Mouse (Mus musculus) ES-Bruce4 (cell line): ENCODE results near the gene Kmt2c. TPM values are rescaled to one million over a fixed set of nuclear protein-coding genes. Genes with fewer than 3 reads are reported as not detected.

Experiments used
- H3K27ac ChIP-seq: 2 replicates; pipeline ENCODE4 v1.5.1; 2012; ENCODE audit warnings: low read length, inconsistent platforms; ENCODE audit not compliant: insufficient read depth
- H3K27me3 ChIP-seq: 2 replicates; pipeline ENCODE4 v1.6.1; 2012; ENCODE audit warnings: mild to moderate bottlenecking, low read length, inconsistent platforms; ENCODE audit not compliant: control insufficient read depth, poor library complexity, insufficient read depth, severe bottlenecking
- H3K36me3 ChIP-seq: 2 replicates; pipeline ENCODE4 v1.6.1; 2012; ENCODE audit warnings: inconsistent platforms, mild to moderate bottlenecking, low read length, moderate library complexity; ENCODE audit not compliant: control insufficient read depth, poor library complexity, insufficient read depth, severe bottlenecking
- H3K4me1 ChIP-seq: one replicate; pipeline ENCODE4 v1.8.1; 2011; ENCODE audit warnings: low read length; ENCODE audit not compliant: control insufficient read depth, insufficient read depth
- H3K4me3 ChIP-seq: 2 replicates; pipeline ENCODE4 v1.5.1; 2011; ENCODE audit warnings: low read depth, mild to moderate bottlenecking, low read length
- H3K9ac ChIP-seq: 2 replicates; pipeline ENCODE4 v1.6.1; 2012; ENCODE audit warnings: low read depth, mild to moderate bottlenecking, inconsistent platforms; ENCODE audit not compliant: poor library complexity, severe bottlenecking
- H3K9me3 ChIP-seq: replicated peaks from 2 replicates; pipeline ENCODE4 v1.6.1; 2012; ENCODE audit warnings: mild to moderate bottlenecking, low read length, inconsistent platforms; ENCODE audit not compliant: control insufficient read depth, poor library complexity, insufficient read depth, severe bottlenecking
- CTCF ChIP-seq: IDR thresholded peaks from one replicate; pipeline ENCODE4 v1.8.1; 2011; ENCODE audit warnings: low read depth, low read length
- EP300 ChIP-seq: IDR thresholded peaks from 2 replicates; pipeline ENCODE4 v1.6.1; 2011; ENCODE audit warnings: low read depth, low read length; ENCODE audit not compliant: insufficient read depth
- POLR2A ChIP-seq: IDR thresholded peaks from one replicate; pipeline ENCODE4 v1.8.1; 2011; ENCODE audit warnings: low read length; ENCODE audit not compliant: insufficient read depth
- polyA plus RNA-seq: library from polyadenylated mRNA; stranded (reverse); fragments of >200 nt; gene quantifications from 2 replicates; pipeline ENCODE4 v1.2.4, GENCODE M21; 2011; ENCODE audit warnings: low read depth; ENCODE audit not compliant: missing spikeins, insufficient read depth, insufficient read length

Gene Kmt2c
- polyA plus RNA-seq, 1 experiment, result 27.1 TPM

DNA sequence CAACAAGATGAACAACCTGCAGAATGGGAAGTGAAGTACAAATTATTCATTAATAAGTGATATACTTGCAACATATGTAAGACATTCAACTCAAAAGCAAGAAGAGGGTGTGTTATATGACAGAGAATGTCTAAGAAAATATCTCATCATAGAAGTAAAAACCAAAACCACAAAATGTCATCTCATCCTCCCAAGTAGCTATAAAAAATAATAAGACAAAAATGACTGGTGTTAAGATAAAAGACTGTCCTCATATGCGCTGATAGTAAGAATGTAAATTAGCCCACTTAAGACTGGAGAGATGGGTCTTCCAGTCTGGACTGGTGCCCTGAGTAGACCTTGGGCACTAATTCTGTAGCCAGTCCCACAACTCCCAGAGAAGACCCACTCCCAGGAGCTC lies 61.1 kb downstream of the Kmt2c start:
- Histone ChIP-seq H3K36me3 (no peaks in the 10 kb centered on the region), H3K9me3 (peaks cover 10% of the 10 kb centered on the region), H3K4me1 (no peaks in the 10 kb centered on the region), H3K27me3 (no peaks in the 10 kb centered on the region), H3K4me3 (no peak overlapping the region), H3K9ac (no peak overlapping the region), H3K27ac (no peak overlapping the region)
- TF ChIP-seq CTCF (no peak), EP300 (no peak), POLR2A (no peak)

DNA sequence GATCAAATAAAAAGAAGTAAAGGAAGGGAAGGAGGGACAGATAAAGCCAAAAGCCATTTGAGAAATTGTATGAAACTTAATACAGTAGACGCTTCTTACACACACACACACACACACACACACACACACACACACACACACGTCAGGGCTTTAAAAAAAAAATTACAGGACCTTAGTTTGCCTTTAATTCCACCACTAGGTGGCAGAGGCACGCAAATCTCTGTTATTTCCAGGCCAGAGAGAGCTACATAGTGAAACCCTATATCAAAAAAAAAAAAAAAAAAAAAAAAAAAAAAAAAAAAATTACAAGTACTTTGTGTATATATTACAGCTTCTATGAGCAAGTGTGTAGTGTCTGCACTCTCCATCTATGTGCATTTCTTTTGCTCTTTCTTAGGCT lies 62.5 kb downstream of the Kmt2c start:
- H3K9ac ChIP-seq, result no peak overlapping the region
- no peak overlapping the region for H3K4me3 ChIP-seq
- H3K9me3 ChIP-seq, result peaks cover 10% of the 10 kb centered on the region
- TF ChIP-seq EP300 (no peak), POLR2A (no peak), CTCF (no peak)
- no peaks in the 10 kb centered on the region for H3K36me3 ChIP-seq
- no peaks in the 10 kb centered on the region for H3K4me1 ChIP-seq
- no peak overlapping the region for H3K27ac ChIP-seq
- no peaks in the 10 kb centered on the region for H3K27me3 ChIP-seq

DNA sequence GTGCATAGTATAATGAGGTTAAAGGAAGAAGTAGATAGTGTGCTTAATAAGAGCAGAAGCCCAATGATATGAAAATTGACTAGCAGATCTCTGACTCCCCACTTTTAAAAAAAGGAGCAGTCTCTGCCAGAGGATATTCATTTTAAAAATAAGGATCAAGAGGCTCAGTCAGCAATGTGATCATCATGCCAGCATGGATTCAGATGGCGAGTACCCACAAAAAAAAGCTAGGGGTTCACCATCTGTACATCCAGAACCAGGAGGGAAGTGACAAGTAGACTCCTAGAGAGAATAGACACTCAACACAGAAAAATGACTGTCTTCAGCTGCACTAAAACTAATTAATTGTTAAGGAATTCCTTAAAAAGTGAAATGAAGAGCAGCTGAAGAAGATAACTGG lies 76.0 kb downstream of the Kmt2c start:
- Histone ChIP-seq H3K27ac (no peak overlapping the region), H3K27me3 (no peaks in the 10 kb centered on the region), H3K9me3 (no peaks in the 10 kb centered on the region), H3K9ac (no peak overlapping the region), H3K4me1 (no peaks in the 10 kb centered on the region), H3K36me3 (no peaks in the 10 kb centered on the region), H3K4me3 (no peak overlapping the region)
- TF ChIP-seq EP300, result no peak
- no peak for TF ChIP-seq CTCF
- no peak for TF ChIP-seq POLR2A

DNA sequence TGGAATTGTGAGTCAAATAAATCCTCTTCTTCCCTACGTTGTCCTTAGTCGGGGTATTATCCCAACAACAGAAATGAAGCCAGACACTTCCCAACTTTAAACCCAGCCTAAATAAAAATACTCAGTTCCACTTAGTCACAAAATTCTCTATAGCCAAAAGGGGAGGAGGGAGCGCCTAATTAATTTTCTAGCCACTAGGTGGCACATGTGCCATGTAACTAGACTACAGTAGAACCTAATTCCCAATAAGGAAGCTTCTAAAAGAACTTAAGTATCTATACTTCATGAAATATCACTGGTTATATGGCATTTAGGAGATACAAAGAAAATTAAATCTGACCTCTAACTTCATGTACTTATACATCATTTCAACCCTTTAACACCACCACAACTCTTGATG lies 78.0 kb downstream of the Kmt2c start:
- H3K27ac ChIP-seq, result no peak overlapping the region
- TF ChIP-seq POLR2A, result no peak
- H3K27me3 ChIP-seq, result no peaks in the 10 kb centered on the region
- no peaks in the 10 kb centered on the region for H3K9me3 ChIP-seq
- no peak overlapping the region for H3K4me3 ChIP-seq
- no peaks in the 10 kb centered on the region for H3K36me3 ChIP-seq
- H3K9ac ChIP-seq, result no peak overlapping the region
- H3K4me1 ChIP-seq, result no peaks in the 10 kb centered on the region

DNA sequence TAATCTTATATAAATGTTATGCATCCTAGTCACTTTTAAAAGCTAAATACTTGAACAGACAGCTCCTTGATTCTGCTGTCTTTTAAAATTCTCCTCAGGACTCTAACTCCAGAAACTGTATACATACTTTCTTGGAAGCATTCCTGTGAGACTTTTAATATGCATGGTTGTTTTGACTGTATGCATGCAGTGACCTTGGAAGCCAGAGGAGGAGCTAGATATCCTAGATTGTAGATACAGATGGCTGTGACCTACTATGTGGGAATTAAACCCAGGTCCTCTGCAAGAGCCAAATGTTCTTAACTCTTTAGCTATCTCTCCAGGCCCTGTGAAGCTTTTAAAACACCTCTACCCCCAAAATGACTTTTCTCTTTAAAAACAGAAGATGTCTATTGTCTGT lies 83.2 kb downstream of the Kmt2c start:
- Histone ChIP-seq H3K9ac (no peak overlapping the region), H3K9me3 (no peaks in the 10 kb centered on the region), H3K4me1 (no peaks in the 10 kb centered on the region), H3K27me3 (no peaks in the 10 kb centered on the region), H3K4me3 (no peak overlapping the region), H3K27ac (no peak overlapping the region), H3K36me3 (no peaks in the 10 kb centered on the region)
- TF ChIP-seq POLR2A (no peak), CTCF (no peak), EP300 (no peak)

DNA sequence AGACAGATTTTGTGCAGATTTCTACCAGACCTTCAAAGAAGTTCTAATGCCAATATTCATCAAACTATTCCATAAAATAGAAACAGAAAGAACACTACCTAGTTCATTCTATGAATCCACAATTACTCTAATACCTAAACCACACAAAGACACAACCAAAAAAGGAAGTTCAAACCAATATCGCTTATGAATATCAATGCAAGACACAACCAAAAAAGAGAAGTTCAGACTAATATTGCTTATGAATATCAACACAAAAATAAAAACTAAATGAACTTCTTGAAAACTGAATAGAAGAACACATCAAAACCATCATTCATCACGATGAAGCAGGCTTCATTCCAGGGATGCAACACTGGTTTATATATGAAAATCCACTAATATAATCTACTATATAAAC lies 101.9 kb downstream of the Kmt2c start:
- no peaks in the 10 kb centered on the region for H3K27me3 ChIP-seq
- no peaks in the 10 kb centered on the region for H3K36me3 ChIP-seq
- H3K4me3 ChIP-seq, result no peak overlapping the region
- H3K9me3 ChIP-seq, result no peaks in the 10 kb centered on the region
- no peak overlapping the region for H3K27ac ChIP-seq
- H3K9ac ChIP-seq, result no peak overlapping the region
- no peak for TF ChIP-seq EP300
- no peak for TF ChIP-seq CTCF
- no peak for TF ChIP-seq POLR2A
- no peaks in the 10 kb centered on the region for H3K4me1 ChIP-seq
